Mouse (Mus musculus): ENCODE measurements around the gene Gck. TPM values are rescaled to one million over a fixed set of nuclear protein-coding genes. Genes with fewer than 3 reads are reported as not detected.
"Not testable (repeated sequence)": the region's sequence is repeated elsewhere in the genome, so short reads cannot be mapped to it uniquely, and the experiment has no call there.

Gene Gck
- total and polyA plus RNA-seq, 2 experiments from 2014 or later = 7.7 to 13.2 TPM

GRCm38 (mm10) chr11:5942966-5943365 lies 6.9 kb downstream of the Gck start:
- H3K4me2 ChIP-seq (ENCODE audit: low read depth, low read length, poor library complexity, severe bottlenecking) = no peak overlapping the region
- 59% methylated on average over 6 of the region's 6 CpGs for WGBS
- TF ChIP-seq CTCF (IDR thresholded peaks at IDR 0.05) = no peak

GRCm38 (mm10) chr11:5934531-5934930 lies 15.3 kb downstream of the Gck start:
- not testable (repeated sequence) for H3K9me3 ChIP-seq (ENCODE audit: low read length); H3K4me2 ChIP-seq (ENCODE audit: low read depth, low read length, poor library complexity, severe bottlenecking); DNase-seq (ENCODE audit: low spot score); H3K27me3 ChIP-seq (ENCODE audit: insufficient read depth, low read length); H3K36me3 ChIP-seq (ENCODE audit: insufficient read depth, low read length); H3K4me3 ChIP-seq (ENCODE audit: low read depth, low read length); H3K4me1 ChIP-seq (ENCODE audit: insufficient read depth, low read length); H3K27ac ChIP-seq (ENCODE audit: low read depth, low read length); ATAC-seq (ENCODE audit: low FRiP score); H3K9ac ChIP-seq (replicated peaks; ENCODE audit: low read length, poor library complexity, severe bottlenecking)
- WGBS = 95% methylated on average over 11 of the region's 11 CpGs

More at GRCm38 (mm10) chr11:5942966-5943365, 6.9 kb downstream of the Gck start:
- DNase-seq (ENCODE audit: low spot score) (no peak), ATAC-seq (ENCODE audit: low FRiP score) (no peak)
- no peak overlapping the region for H3K9ac ChIP-seq (replicated peaks; ENCODE audit: low read length, poor library complexity, severe bottlenecking)
- H3K9me3 ChIP-seq (ENCODE audit: low read length) = no peaks in the 10 kb centered on the region
- no peaks in the 10 kb centered on the region for H3K27me3 ChIP-seq (ENCODE audit: insufficient read depth, low read length)
- H3K4me1 ChIP-seq (ENCODE audit: insufficient read depth, low read length) = no peaks in the 10 kb centered on the region
- no peaks in the 10 kb centered on the region for H3K36me3 ChIP-seq (ENCODE audit: insufficient read depth, low read length)
- H3K27ac ChIP-seq (ENCODE audit: low read depth, low read length) = no peak overlapping the region
- H3K4me3 ChIP-seq (ENCODE audit: low read depth, low read length) = no peak overlapping the region

DNA sequence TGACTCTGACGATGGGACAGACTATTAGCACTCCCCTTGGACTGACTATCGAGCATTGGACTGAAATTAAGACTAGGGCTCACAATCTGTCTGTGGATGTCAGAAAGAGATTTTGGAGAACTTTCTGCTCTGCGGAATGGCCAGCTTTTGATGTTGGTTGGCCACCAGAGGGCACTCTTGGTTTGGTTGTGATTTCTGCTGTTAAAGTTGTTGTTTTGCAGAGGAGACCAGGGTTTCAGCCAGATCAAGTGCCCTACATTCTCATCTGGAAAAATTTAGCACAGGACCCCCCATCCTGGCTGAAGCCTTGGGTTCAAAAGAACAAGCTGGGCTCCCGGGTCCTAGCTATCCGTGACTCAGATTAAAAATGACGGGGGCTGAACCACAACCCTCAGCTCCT lies 17.9 kb downstream of the Gck start:
- H3K27ac ChIP-seq (ENCODE audit: low read depth, low read length); ATAC-seq (ENCODE audit: low FRiP score); H3K36me3 ChIP-seq (ENCODE audit: insufficient read depth, low read length); H3K4me2 ChIP-seq (ENCODE audit: low read depth, low read length, poor library complexity, severe bottlenecking); H3K4me3 ChIP-seq (ENCODE audit: low read depth, low read length); H3K9ac ChIP-seq (replicated peaks; ENCODE audit: low read length, poor library complexity, severe bottlenecking); H3K27me3 ChIP-seq (ENCODE audit: insufficient read depth, low read length); H3K9me3 ChIP-seq (ENCODE audit: low read length); H3K4me1 ChIP-seq (ENCODE audit: insufficient read depth, low read length); DNase-seq (ENCODE audit: low spot score): not testable (repeated sequence)
- 84% methylated on average over 6 of the region's 6 CpGs for WGBS

GRCm38 (mm10) chr11:5930578-5930977 lies 19.3 kb downstream of the Gck start:
- Histone ChIP-seq H3K36me3 (ENCODE audit: insufficient read depth, low read length) (no peaks in the 10 kb centered on the region), H3K9ac (replicated peaks; ENCODE audit: low read length, poor library complexity, severe bottlenecking) (no peak overlapping the region), H3K4me3 (ENCODE audit: low read depth, low read length) (no peak overlapping the region), H3K27ac (ENCODE audit: low read depth, low read length) (no peak overlapping the region), H3K9me3 (ENCODE audit: low read length) (no peaks in the 10 kb centered on the region), H3K4me1 (ENCODE audit: insufficient read depth, low read length) (no peaks in the 10 kb centered on the region), H3K27me3 (ENCODE audit: insufficient read depth, low read length) (no peaks in the 10 kb centered on the region), H3K4me2 (ENCODE audit: low read depth, low read length, poor library complexity, severe bottlenecking) (no peak overlapping the region)
- DNase-seq (ENCODE audit: low spot score) = no peak
- TF ChIP-seq CTCF (IDR thresholded peaks at IDR 0.05) = no peak
- 67% methylated on average over 1 of the region's 1 CpGs for WGBS
- no peak for ATAC-seq (ENCODE audit: low FRiP score)

- Histone ChIP-seq H3K9me3 (ENCODE audit: low read length) (no peaks in the 10 kb centered on the region), H3K27me3 (ENCODE audit: insufficient read depth, low read length) (no peaks in the 10 kb centered on the region), H3K27ac (ENCODE audit: low read depth, low read length) (no peak overlapping the region), H3K4me2 (ENCODE audit: low read depth, low read length, poor library complexity, severe bottlenecking) (no peak overlapping the region), H3K4me1 (ENCODE audit: insufficient read depth, low read length) (no peaks in the 10 kb centered on the region), H3K4me3 (ENCODE audit: low read depth, low read length) (no peak overlapping the region), H3K36me3 (ENCODE audit: insufficient read depth, low read length) (no peaks in the 10 kb centered on the region), H3K9ac (replicated peaks; ENCODE audit: low read length, poor library complexity, severe bottlenecking) (no peak overlapping the region)
- ATAC-seq (ENCODE audit: low FRiP score) (no peak), DNase-seq (ENCODE audit: low spot score) (no peak)
- WGBS = 79% methylated on average over 3 of the region's 3 CpGs
- no peak for TF ChIP-seq CTCF (IDR thresholded peaks at IDR 0.05)
Measured at GRCm38 (mm10) chr11:5926696-5927220, 23.1 kb downstream of the Gck start.

- DNase-seq (ENCODE audit: low spot score) (no peak), ATAC-seq (ENCODE audit: low FRiP score) (no peak)
- Histone ChIP-seq H3K4me1 (ENCODE audit: insufficient read depth, low read length) (no peaks in the 10 kb centered on the region), H3K27me3 (ENCODE audit: insufficient read depth, low read length) (no peaks in the 10 kb centered on the region), H3K4me3 (ENCODE audit: low read depth, low read length) (no peak overlapping the region), H3K4me2 (ENCODE audit: low read depth, low read length, poor library complexity, severe bottlenecking) (no peak overlapping the region), H3K9ac (replicated peaks; ENCODE audit: low read length, poor library complexity, severe bottlenecking) (no peak overlapping the region), H3K9me3 (ENCODE audit: low read length) (no peaks in the 10 kb centered on the region), H3K36me3 (ENCODE audit: insufficient read depth, low read length) (no peaks in the 10 kb centered on the region), H3K27ac (ENCODE audit: low read depth, low read length) (no peak overlapping the region)
- WGBS = 53% methylated on average over 8 of the region's 8 CpGs
- TF ChIP-seq CTCF (IDR thresholded peaks at IDR 0.05) = no peak
Measured at GRCm38 (mm10) chr11:5924699-5925098, 25.2 kb downstream of the Gck start.

Measured in midbrain, postnatal 0 days (tissue).